Mouse (Mus musculus) ES-Bruce4 (cell line): Measurements from ENCODE around the gene Ulk1.

ENCODE experiments used
- CTCF ChIP-seq: IDR thresholded peaks from one replicate; pipeline ENCODE4 v1.8.1; 2011; ENCODE audit warnings: low read depth, low read length
- EP300 ChIP-seq: IDR thresholded peaks from 2 replicates; pipeline ENCODE4 v1.6.1; 2011; ENCODE audit warnings: low read depth, low read length; ENCODE audit not compliant: insufficient read depth
- POLR2A ChIP-seq: IDR thresholded peaks from one replicate; pipeline ENCODE4 v1.8.1; 2011; ENCODE audit warnings: low read length; ENCODE audit not compliant: insufficient read depth

DNA sequence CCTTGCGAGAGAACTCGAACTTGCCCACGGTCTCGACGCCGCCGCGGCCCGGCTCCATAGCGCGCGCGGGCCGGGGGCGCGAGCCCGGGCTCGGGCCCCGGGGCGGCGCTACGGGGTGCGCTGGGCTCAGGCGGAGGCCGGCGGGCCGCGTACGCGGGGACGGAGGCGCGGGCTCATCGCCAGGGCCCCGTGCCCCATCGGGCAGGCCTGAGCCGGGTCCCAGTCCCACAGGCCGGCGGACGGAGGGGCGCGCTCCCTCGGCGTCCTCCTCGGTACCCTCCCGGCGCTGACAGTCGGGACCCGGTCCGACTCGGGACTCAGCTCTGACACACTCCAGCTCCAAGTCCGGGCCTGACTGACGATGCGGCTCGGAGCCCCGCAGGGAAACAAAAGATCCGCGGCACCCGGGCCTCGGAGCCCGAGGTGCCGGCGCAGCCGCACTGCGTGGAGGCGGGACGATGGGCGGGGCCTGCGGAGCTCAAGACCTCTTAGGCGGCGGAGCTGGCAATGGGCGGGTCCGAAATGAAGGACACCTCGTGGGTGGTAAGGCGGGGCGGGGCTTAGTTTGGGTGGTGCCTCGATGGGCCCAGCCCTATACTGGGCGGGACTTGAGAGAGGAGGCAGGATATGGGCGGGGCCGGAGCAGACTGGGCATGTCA lies at the start of gene Ulk1:
- no peak for TF ChIP-seq CTCF
- peak; percentile 75 for TF ChIP-seq POLR2A
- TF ChIP-seq EP300: no peak
